Mouse (Mus musculus) hindbrain, embryonic 12.5 days (tissue): Measurements from ENCODE around the gene Polr2c. TPM values are rescaled to one million over a fixed set of nuclear protein-coding genes. Genes with fewer than 3 reads are reported as not detected.
A peak's percentile ranks its signal among the peaks of the same experiment; 100 is the strongest.

Source experiments
- ATAC-seq: fragments of 200-750 bp; cut with Nextera tagmentation; 2 replicates; pipeline ENCODE4 v1.8.0; 2017; ENCODE audit warnings: moderate TSS enrichment; ENCODE audit not compliant: low FRiP score
- H3K27ac ChIP-seq: fragments of 300-500 bp; sonication (generic); 2 replicates; pipeline ENCODE4 v1.5.1; 2016; ENCODE audit warnings: mild to moderate bottlenecking
- H3K27me3 ChIP-seq: fragments of 300-500 bp; sonication (generic); 2 replicates; pipeline ENCODE4 v1.6.1; 2016; ENCODE audit warnings: mild to moderate bottlenecking
- H3K36me3 ChIP-seq: fragments of 300-500 bp; sonication (generic); 2 replicates; pipeline ENCODE4 v1.6.1; 2016; ENCODE audit warnings: mild to moderate bottlenecking
- H3K4me1 ChIP-seq: fragments of 300-500 bp; sonication (generic); 2 replicates; pipeline ENCODE4 v1.6.1; 2016
- H3K4me2 ChIP-seq: fragments of 300-500 bp; sonication (generic); replicated peaks from 2 replicates; pipeline ENCODE4 v1.6.1; 2016; ENCODE audit warnings: mild to moderate bottlenecking
- H3K4me3 ChIP-seq: fragments of 300-500 bp; sonication (generic); 2 replicates; pipeline ENCODE4 v1.5.1; 2016; ENCODE audit warnings: mild to moderate bottlenecking
- H3K9ac ChIP-seq: fragments of 300-500 bp; sonication (generic); 2 replicates; pipeline ENCODE4 v1.6.1; 2016; ENCODE audit warnings: mild to moderate bottlenecking, moderate library complexity
- H3K9me3 ChIP-seq: fragments of 300-500 bp; sonication (generic); replicated peaks from 2 replicates; pipeline ENCODE4 v1.6.1; 2016; ENCODE audit warnings: mild to moderate bottlenecking
- WGBS: fragments of 180-500 bp; shearing (Covaris S2); methylation state at CpG from one replicate; pipeline ENCODE4 v1.1.7; 2016; 5-methylcytosine and 5-hydroxymethylcytosine counted together
- polyA plus RNA-seq: library from polyadenylated mRNA; unstranded; fragments of >200 nt; fragmentation: Nextera tagmentation; extraction: Ambion mirVana; gene quantifications from 2 replicates; pipeline ENCODE4 v1.2.1, GENCODE M21; 2016

Polr2c gene
- polyA plus RNA-seq, 1 experiment from 2014 or later, result 129 TPM

DNA sequence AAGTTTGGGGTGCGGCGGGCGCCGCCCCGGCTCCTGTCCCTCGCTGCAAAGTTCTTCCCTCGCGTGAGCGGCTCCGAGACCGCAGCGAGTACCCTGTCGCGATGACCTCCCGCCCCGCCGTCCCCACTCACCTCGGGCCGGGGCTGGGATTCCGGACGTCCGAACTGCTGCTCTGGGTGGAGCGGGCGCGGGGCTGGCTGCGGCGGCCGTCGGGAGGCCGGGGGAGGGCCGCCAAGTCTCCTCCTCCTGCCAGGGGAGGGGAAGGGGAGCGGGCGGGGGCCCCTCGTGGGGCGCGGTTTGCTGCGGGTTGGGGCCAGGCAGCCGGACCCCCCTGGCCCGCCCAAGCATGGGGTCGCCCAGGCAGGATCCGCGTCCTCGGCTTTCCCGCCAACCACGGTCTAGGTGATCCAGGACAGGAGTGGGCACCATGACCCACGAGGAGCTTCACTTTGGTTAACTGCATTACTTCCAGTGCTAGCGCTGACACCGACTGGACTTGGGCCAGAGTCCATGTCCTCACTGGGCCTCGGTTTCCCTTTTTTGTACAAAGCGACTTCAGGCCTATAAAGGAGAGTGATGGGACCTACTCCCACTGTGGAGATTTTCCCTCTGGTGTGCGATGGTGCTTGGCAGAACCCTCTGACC, 60.7 kb downstream of the Polr2c start, which contains the start of gene Ccdc102a:
Gene Ccdc102a (minus strand): TSS at position 248 of the 645 bp plus-strand sequence.
- Histone ChIP-seq H3K4me2 (peak within 1 kb of the TSS; percentile 82), H3K9me3 (no peaks in the 10 kb centered on the region), H3K27me3 (peaks cover 41% of the 10 kb centered on the region), H3K9ac (peak within 1 kb of the TSS; percentile 71), H3K4me3 (peak within 1 kb of the TSS; percentile 68), H3K36me3 (no peaks in the 10 kb centered on the region), H3K4me1 (peaks cover 54% of the 10 kb centered on the region), H3K27ac (peak within 1 kb of the TSS; percentile 37; the same call in 1 of the 2 replicates)
- peak; percentile 46 for ATAC-seq
- 2% methylated on average over 50 of the region's 51 CpGs for WGBS

DNA sequence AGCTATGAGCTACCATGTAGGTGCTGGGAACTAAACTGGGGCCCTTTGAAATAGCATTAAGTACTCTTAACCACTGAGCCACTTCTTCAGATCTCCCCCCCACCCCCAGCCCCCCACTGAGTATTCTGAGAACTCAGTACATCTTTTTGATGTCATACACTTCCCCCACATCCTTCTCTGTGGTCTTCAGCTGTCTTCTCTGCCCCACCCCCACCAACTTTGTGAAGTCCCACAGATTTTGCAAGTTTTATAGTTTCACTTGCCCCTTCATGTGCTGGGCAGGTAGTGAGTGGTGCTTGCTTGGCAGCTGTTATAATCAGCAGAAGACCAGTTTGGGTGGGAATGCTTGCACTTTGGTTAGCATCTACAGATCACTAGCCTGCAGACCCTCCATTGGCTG, 62.0 kb downstream of the Polr2c start:
- Histone ChIP-seq H3K36me3 (no peaks in the 10 kb centered on the region), H3K27ac (no peak overlapping the region), H3K4me1 (peaks cover 44% of the 10 kb centered on the region), H3K9me3 (no peaks in the 10 kb centered on the region), H3K27me3 (peaks cover 28% of the 10 kb centered on the region), H3K4me2 (no peak overlapping the region), H3K9ac (no peak overlapping the region), H3K4me3 (no peak overlapping the region)
- ATAC-seq, result no peak

DNA sequence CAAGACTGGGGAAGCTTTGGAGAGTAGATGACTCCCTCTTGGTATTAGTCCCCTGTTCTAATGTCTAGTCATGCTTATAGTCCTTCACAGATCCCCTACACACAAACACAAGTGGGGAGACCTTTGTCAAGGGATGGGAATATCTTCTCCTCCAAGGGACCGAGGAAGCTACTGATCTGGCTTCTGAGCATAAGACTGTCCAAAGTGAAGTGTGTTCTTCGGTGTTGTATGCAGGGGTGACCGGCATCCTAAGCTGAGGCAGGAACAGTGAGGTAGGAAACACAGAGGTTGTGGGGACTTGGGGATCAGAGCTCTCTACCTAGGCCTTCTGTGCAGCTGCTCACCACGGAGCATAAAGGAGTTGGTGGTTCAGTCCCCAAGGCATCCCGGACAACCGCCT, 64.9 kb downstream of the Polr2c start:
- Histone ChIP-seq H3K9me3 (no peaks in the 10 kb centered on the region), H3K36me3 (no peaks in the 10 kb centered on the region), H3K27ac (no peak overlapping the region), H3K4me3 (no peak overlapping the region), H3K4me2 (no peak overlapping the region), H3K9ac (no peak overlapping the region), H3K4me1 (peaks cover 18% of the 10 kb centered on the region), H3K27me3 (peaks cover 20% of the 10 kb centered on the region; the same call in 1 of the 2 replicates)
- 65% methylated on average over 6 of the region's 6 CpGs for WGBS
- ATAC-seq, result no peak

DNA sequence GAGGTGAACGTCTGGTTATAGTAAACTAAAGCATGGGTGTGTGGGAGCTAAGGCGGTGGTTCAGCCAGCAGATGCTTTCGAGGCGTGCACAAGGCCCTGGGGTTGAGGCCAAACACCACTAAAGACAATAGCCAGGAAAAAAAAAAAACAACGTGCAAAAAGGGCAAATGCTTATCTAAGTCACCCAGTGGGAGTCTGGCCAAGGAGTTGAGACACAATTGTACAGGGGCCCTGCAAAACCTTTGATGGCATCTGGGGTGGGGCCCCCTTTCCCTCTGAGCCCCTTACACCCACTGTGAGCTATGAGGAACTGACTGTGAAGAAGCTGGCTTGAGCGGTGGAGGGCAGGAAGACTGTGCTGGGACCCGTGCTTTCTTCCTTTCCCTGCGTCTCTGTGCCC, 65.4 kb downstream of the Polr2c start:
- Histone ChIP-seq H3K36me3 (no peaks in the 10 kb centered on the region), H3K4me2 (no peak overlapping the region), H3K4me3 (no peak overlapping the region), H3K4me1 (peaks cover 15% of the 10 kb centered on the region), H3K9me3 (no peaks in the 10 kb centered on the region), H3K27me3 (peaks cover 18% of the 10 kb centered on the region; the same call in 1 of the 2 replicates), H3K9ac (no peak overlapping the region), H3K27ac (no peak overlapping the region)
- no peak for ATAC-seq
- WGBS, result 26% methylated on average over 8 of the region's 8 CpGs

Other genes starting within 250 kb of the Polr2c start
- gene Arl2bp, start 190.8 kb upstream of the Polr2c start, polyA plus RNA-seq, result 205 and 223 TPM in 2 replicates
- 0.25 and 0.41 TPM in 2 replicates for gene Pllp, start 161.2 kb upstream of the Polr2c start, polyA plus RNA-seq
- not detected in 2 replicates for gene Ccl22, start 111.9 kb upstream of the Polr2c start, polyA plus RNA-seq
- 10.6 and 14.2 TPM in 2 replicates for gene Cx3cl1, start 85.4 kb upstream of the Polr2c start, polyA plus RNA-seq
- gene Ccl17, start 47.0 kb upstream of the Polr2c start, polyA plus RNA-seq, result not detected in 2 replicates
- gene Coq9, start 19.1 kb upstream of the Polr2c start, polyA plus RNA-seq, result 52.6 and 55.3 TPM in 2 replicates
- 169 and 178 TPM in 2 replicates for gene Ciapin1, start 19.1 kb upstream of the Polr2c start, polyA plus RNA-seq
- 28.4 and 29.9 TPM in 2 replicates for gene Dok4, start 18.9 kb downstream of the Polr2c start, polyA plus RNA-seq
- 30.8 and 30.9 TPM in 2 replicates for gene Ccdc102a, start 60.6 kb downstream of the Polr2c start, polyA plus RNA-seq
- gene Adgrg5, start 66.2 kb downstream of the Polr2c start, polyA plus RNA-seq, result 0.12 TPM in 1 of 2 replicates, not detected in the other
- gene Adgrg1, start 117.3 kb downstream of the Polr2c start, polyA plus RNA-seq, result 187 and 194 TPM in 2 replicates
- gene Adgrg3, start 160.2 kb downstream of the Polr2c start, polyA plus RNA-seq, result 1.9 TPM in 2 replicates
- 1.3 and 2.3 TPM in 2 replicates for gene Drc7, start 197.7 kb downstream of the Polr2c start, polyA plus RNA-seq
- 36.2 and 39.4 TPM in 2 replicates for gene Katnb1, start 223.7 kb downstream of the Polr2c start, polyA plus RNA-seq